Mouse (Mus musculus): ENCODE results near the gene Gosr1. TPM values are rescaled to one million over a fixed set of nuclear protein-coding genes. Genes with fewer than 3 reads are reported as not detected.
"Not testable (repeated sequence)": the region's sequence is repeated elsewhere in the genome, so short reads cannot be mapped to it uniquely, and the experiment has no call there.

The Gosr1 gene
- polyA plus RNA-seq (2015; fragmentation: Nextera tagmentation; extraction: Ambion mirVana), result 24.6 and 25.4 TPM in 2 replicates

- Histone ChIP-seq H3K27ac (replicated peaks) (peak within 1 kb of the TSS; percentile 89), H3K27me3 (peaks cover 7% of the 10 kb centered on the region; the same call in 1 of the 2 replicates), H3K4me2 (replicated peaks) (peak within 1 kb of the TSS; percentile 60), H3K4me1 (no peaks in the 10 kb centered on the region), H3K9me3 (replicated peaks) (no peaks in the 10 kb centered on the region), H3K4me3 (replicated peaks) (peak within 1 kb of the TSS; percentile 91), H3K9ac (peak within 1 kb of the TSS; percentile 87), H3K36me3 (peaks cover 22% of the 10 kb centered on the region)
- peak; percentile 97 for ATAC-seq (ENCODE audit: insufficient number of reproducible peaks, low FRiP score, low TSS enrichment, low read depth)
- under 1% methylated on average over 28 of the region's 28 CpGs for WGBS
These were observed at the start of gene Gosr1 for GRCm38 (mm10) chr11:76763053-76763740. Gosr1 (minus strand) TSS chr11:76763579.

GRCm38 (mm10) chr11:76810706-76811495 lies 47.5 kb upstream of the Gosr1 start:
- no peaks in the 10 kb centered on the region for H3K27me3 ChIP-seq
- H3K27ac ChIP-seq (replicated peaks), result no peak overlapping the region
- H3K4me2 ChIP-seq (replicated peaks), result no peak overlapping the region
- H3K9ac ChIP-seq, result no peak overlapping the region
- no peak overlapping the region for H3K4me3 ChIP-seq (replicated peaks)
- no peak for ATAC-seq (ENCODE audit: insufficient number of reproducible peaks, low FRiP score, low TSS enrichment, low read depth)
- H3K9me3 ChIP-seq (replicated peaks), result no peaks in the 10 kb centered on the region
- H3K36me3 ChIP-seq, result peaks cover 31% of the 10 kb centered on the region
- 84% methylated on average over 9 of the region's 9 CpGs for WGBS
- H3K4me1 ChIP-seq, result no peaks in the 10 kb centered on the region

GRCm38 (mm10) chr11:76809450-76809849 lies 46.1 kb upstream of the Gosr1 start:
- no peak overlapping the region for H3K27ac ChIP-seq (replicated peaks)
- no peak for ATAC-seq (ENCODE audit: insufficient number of reproducible peaks, low FRiP score, low TSS enrichment, low read depth)
- H3K4me1 ChIP-seq, result no peaks in the 10 kb centered on the region
- no peak overlapping the region for H3K9ac ChIP-seq
- no peak overlapping the region for H3K4me2 ChIP-seq (replicated peaks)
- peaks cover 38% of the 10 kb centered on the region for H3K36me3 ChIP-seq
- H3K4me3 ChIP-seq (replicated peaks), result no peak overlapping the region
- WGBS, result 49% methylated on average over 3 of the region's 3 CpGs
- H3K9me3 ChIP-seq (replicated peaks), result no peaks in the 10 kb centered on the region
- H3K27me3 ChIP-seq, result no peaks in the 10 kb centered on the region

DNA sequence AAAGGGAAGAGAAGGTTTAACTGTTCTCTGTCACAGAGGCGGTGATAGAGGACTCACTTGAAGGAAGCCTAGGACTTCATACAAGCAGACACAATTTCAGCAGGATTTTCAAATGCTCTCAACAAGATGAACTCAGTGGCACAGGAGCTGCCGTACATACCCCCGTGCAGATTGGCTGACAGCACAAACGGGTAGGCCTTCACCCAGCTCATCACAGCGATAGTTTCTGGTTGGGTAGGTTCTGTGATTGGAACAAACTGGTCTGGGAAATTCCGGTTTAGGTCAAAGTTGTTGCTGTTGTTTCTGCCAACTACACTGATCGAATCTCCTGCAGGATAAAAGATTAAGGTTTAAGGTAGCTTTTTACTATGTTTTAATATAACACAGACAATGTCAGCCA lies 45.2 kb upstream of the Gosr1 start:
- no peak overlapping the region for H3K4me3 ChIP-seq (replicated peaks)
- no peak overlapping the region for H3K27ac ChIP-seq (replicated peaks)
- ATAC-seq (ENCODE audit: insufficient number of reproducible peaks, low FRiP score, low TSS enrichment, low read depth), result no peak
- no peaks in the 10 kb centered on the region for H3K9me3 ChIP-seq (replicated peaks)
- H3K36me3 ChIP-seq, result peaks cover 40% of the 10 kb centered on the region
- no peaks in the 10 kb centered on the region for H3K4me1 ChIP-seq
- WGBS, result 84% methylated on average over 7 of the region's 7 CpGs
- no peak overlapping the region for H3K9ac ChIP-seq
- H3K27me3 ChIP-seq, result no peaks in the 10 kb centered on the region
- H3K4me2 ChIP-seq (replicated peaks), result no peak overlapping the region

GRCm38 (mm10) chr11:76807007-76807679 lies 43.8 kb upstream of the Gosr1 start:
- no peak for ATAC-seq (ENCODE audit: insufficient number of reproducible peaks, low FRiP score, low TSS enrichment, low read depth)
- 87% methylated on average over 3 of the region's 3 CpGs for WGBS

DNA sequence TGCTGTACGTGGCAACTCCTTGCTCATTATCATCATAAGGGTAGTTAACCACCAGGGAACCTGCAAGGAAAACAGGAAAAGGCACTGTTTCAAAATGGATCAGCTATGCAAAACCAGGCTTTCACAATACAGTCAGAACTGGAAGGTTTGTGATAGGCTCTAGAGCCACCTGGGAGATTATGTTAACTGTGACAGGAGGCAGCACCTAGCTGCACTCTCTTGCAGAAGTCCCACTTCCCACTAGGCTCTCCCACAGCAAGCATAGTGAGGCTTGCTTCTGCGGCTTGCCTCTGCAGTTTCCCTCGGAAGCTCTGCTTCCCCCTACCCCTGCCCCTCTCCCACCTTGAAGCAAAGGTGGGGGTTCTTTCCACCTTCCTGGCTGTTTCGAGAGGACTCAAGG lies 42.6 kb upstream of the Gosr1 start:
- Histone ChIP-seq H3K27me3 (no peaks in the 10 kb centered on the region), H3K9me3 (replicated peaks) (no peaks in the 10 kb centered on the region), H3K4me3 (replicated peaks) (no peak overlapping the region), H3K36me3 (peaks cover 40% of the 10 kb centered on the region), H3K27ac (replicated peaks) (no peak overlapping the region), H3K4me1 (no peaks in the 10 kb centered on the region), H3K9ac (no peak overlapping the region), H3K4me2 (replicated peaks) (no peak overlapping the region)
- 80% methylated on average over 4 of the region's 4 CpGs for WGBS
- ATAC-seq (ENCODE audit: insufficient number of reproducible peaks, low FRiP score, low TSS enrichment, low read depth), result no peak

More at GRCm38 (mm10) chr11:76807007-76807679, 43.8 kb upstream of the Gosr1 start:
- Histone ChIP-seq H3K27me3 (no peaks in the 10 kb centered on the region), H3K4me2 (replicated peaks) (no peak overlapping the region), H3K36me3 (peaks cover 35% of the 10 kb centered on the region), H3K4me1 (no peaks in the 10 kb centered on the region), H3K4me3 (replicated peaks) (no peak overlapping the region), H3K9ac (no peak overlapping the region), H3K9me3 (replicated peaks) (no peaks in the 10 kb centered on the region), H3K27ac (replicated peaks) (no peak overlapping the region)

- not testable (repeated sequence) for H3K4me1 ChIP-seq; ATAC-seq (ENCODE audit: insufficient number of reproducible peaks, low FRiP score, low TSS enrichment, low read depth); H3K27ac ChIP-seq (replicated peaks); H3K4me3 ChIP-seq (replicated peaks); H3K9ac ChIP-seq; H3K4me2 ChIP-seq (replicated peaks); H3K9me3 ChIP-seq (replicated peaks); H3K27me3 ChIP-seq
- peaks cover 38% of the 10 kb centered on the region for H3K36me3 ChIP-seq
- 93% methylated on average over 4 of the region's 4 CpGs for WGBS
These were observed 41.7 kb upstream of the Gosr1 start for GRCm38 (mm10) chr11:76805072-76805471.

DNA sequence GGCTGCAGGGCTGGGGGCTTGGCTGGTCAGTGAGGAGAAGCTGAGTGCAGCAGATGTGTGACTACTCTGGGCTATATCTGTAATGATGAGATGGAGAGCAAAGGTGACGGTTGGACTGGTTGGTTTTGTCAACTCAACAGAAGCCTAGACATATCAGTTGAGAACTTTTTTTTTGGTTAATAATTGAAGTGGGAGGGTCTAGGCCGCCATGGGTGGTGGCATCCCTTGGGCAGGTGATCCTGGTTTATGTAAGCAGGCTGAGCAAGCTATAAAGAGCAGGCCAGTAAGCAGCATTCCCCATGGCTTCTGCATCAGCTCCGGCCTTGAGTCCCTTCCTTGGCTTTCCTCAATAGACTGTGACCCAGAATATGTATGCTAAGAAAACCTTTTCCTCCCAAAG lies 39.9 kb upstream of the Gosr1 start:
- 92% methylated on average over 3 of the region's 3 CpGs for WGBS
- no peak overlapping the region for H3K9ac ChIP-seq

GRCm38 (mm10) chr11:76797236-76797635 lies 33.9 kb upstream of the Gosr1 start:
- H3K4me1 ChIP-seq, result no peaks in the 10 kb centered on the region
- H3K27ac ChIP-seq (replicated peaks), result no peak overlapping the region
- no peak overlapping the region for H3K4me3 ChIP-seq (replicated peaks)
- no peak overlapping the region for H3K9ac ChIP-seq
- no peaks in the 10 kb centered on the region for H3K27me3 ChIP-seq
- no peak for ATAC-seq (ENCODE audit: insufficient number of reproducible peaks, low FRiP score, low TSS enrichment, low read depth)
- WGBS, result 86% methylated on average over 6 of the region's 6 CpGs
- H3K36me3 ChIP-seq, result peaks cover 28% of the 10 kb centered on the region
- H3K4me2 ChIP-seq (replicated peaks), result no peak overlapping the region
- no peaks in the 10 kb centered on the region for H3K9me3 ChIP-seq (replicated peaks)

More for the DNA sequence above, 39.9 kb upstream of the Gosr1 start:
- Histone ChIP-seq H3K36me3 (peaks cover 35% of the 10 kb centered on the region), H3K4me3 (replicated peaks) (no peak overlapping the region), H3K27ac (replicated peaks) (no peak overlapping the region), H3K4me2 (replicated peaks) (no peak overlapping the region), H3K27me3 (no peaks in the 10 kb centered on the region), H3K4me1 (no peaks in the 10 kb centered on the region), H3K9me3 (replicated peaks) (no peaks in the 10 kb centered on the region)
- ATAC-seq (ENCODE audit: insufficient number of reproducible peaks, low FRiP score, low TSS enrichment, low read depth), result no peak

DNA sequence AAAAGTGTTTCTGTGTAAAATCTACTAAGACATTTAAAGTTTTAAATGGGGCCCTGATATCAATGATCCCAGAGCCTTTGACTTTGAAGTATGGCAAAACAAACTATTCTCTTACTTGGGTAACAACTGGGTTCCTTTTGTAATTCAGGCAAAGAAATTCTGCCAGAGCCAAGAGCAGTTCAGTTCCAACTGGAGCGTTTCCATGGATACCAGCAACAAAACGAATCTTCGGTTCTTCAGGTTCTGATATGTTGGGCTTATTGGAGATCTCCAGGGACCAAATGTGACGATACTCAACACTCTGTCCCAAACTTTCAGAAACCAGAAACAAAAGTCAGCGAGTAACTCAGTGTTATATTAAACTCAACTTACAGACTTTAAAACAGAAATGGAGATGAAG lies 31.9 kb upstream of the Gosr1 start:
- Histone ChIP-seq H3K4me3 (replicated peaks) (no peak overlapping the region), H3K4me1 (no peaks in the 10 kb centered on the region), H3K4me2 (replicated peaks) (no peak overlapping the region), H3K27me3 (no peaks in the 10 kb centered on the region), H3K9me3 (replicated peaks) (no peaks in the 10 kb centered on the region), H3K27ac (replicated peaks) (no peak overlapping the region), H3K9ac (no peak overlapping the region), H3K36me3 (peaks cover 34% of the 10 kb centered on the region)
- WGBS, result 90% methylated on average over 5 of the region's 5 CpGs
- no peak for ATAC-seq (ENCODE audit: insufficient number of reproducible peaks, low FRiP score, low TSS enrichment, low read depth)

GRCm38 (mm10) chr11:76791331-76791730 lies 28.0 kb upstream of the Gosr1 start:
- Histone ChIP-seq H3K9me3 (replicated peaks) (no peaks in the 10 kb centered on the region), H3K4me1 (no peaks in the 10 kb centered on the region), H3K4me2 (replicated peaks) (no peak overlapping the region), H3K27me3 (no peaks in the 10 kb centered on the region), H3K9ac (no peak overlapping the region), H3K4me3 (replicated peaks) (no peak overlapping the region), H3K27ac (replicated peaks) (no peak overlapping the region), H3K36me3 (peaks cover 28% of the 10 kb centered on the region)
- no peak for ATAC-seq (ENCODE audit: insufficient number of reproducible peaks, low FRiP score, low TSS enrichment, low read depth)
- WGBS, result 67% methylated on average over 7 of the region's 7 CpGs
